Mouse (Mus musculus) urinary bladder, postnatal 36 days (tissue): ENCODE measurements around the gene Ttc38.
A peak's percentile ranks its signal among the peaks of the same experiment; 100 is the strongest.
"Not testable (repeated sequence)": the region's sequence is repeated elsewhere in the genome, so short reads cannot be mapped to it uniquely, and the experiment has no call there.

Source experiments
- DNase-seq, 2 experiments: peaks; one replicate each; pipeline ENCODE4 v3.0.0; 2022; ENCODE audit warnings: low spot score in 2 of 2, mixed read lengths in 1 of 2

Ttc38 gene

GRCm38 (mm10) chr15:85822011-85822359, 10.1 kb upstream of the Ttc38 start:
- no peak for DNase-seq

- DNase-seq, result no peak
These were observed 5.4 kb upstream of the Ttc38 start for GRCm38 (mm10) chr15:85826676-85827075.

- no peak for DNase-seq
These were observed 4.0 kb upstream of the Ttc38 start for GRCm38 (mm10) chr15:85828071-85828470.

DNA sequence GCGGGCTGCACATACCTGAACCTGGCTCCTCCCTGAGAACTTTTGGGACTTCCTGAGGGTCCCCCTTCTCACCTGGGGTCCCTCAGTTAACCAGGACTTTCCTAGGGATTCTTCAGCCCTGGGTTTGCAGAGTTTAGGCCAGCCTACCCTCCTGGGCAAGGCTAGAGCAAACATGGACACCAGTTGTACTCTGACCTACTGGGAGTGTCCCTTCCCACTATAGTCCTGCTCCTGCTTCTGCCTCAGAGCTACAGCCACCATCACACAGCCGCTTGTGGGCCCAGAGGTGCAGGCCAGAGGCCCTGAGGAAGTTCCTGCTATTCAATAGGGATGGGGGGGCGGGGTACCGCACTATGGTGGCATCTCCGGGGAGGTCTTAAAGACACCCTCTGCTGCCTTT, 2.6 kb upstream of the Ttc38 start:
- no peak for DNase-seq

DNA sequence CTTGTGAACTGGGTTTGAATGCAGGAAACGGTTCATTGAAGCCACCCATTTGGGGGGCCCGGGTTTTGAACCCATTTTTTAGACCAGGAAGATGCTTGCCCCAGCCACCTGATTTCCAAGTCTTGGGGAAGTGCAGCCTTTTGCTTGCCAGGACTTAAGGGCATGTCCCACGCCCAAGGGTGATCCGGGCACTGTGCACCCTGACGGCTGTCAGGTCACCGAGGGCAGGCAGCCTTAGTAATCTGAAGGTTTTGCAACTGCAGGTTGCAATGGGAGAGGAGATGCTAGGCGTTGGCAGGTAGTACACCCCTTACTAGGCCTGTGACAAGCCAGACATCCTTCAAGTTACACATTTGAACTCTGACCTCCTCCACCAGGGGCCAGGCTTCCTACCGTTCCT, 493 bp downstream of the Ttc38 start:
- DNase-seq, result no peak

DNA sequence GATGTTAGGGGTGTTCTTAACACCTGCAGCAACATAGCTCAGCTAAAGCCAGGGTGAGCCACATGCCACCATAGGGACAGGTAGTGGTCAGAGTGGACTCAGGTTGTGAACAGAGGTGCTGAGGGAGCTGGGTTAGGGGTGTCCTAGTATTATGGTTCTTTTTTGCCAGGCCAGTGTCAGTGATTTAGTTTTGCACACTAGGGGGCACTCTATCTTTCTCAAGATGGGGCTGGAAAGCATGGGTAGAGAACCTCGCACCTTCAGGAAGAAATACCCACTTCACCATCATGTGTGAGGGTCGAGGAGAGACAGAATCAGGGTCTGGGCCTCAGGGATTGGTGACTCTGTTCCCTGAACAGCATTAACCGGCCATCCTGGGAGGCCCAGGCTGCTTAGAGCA, 3.2 kb downstream of the Ttc38 start:
- no peak for DNase-seq

- peak; percentile 64 to 69 for DNase-seq
These were observed 4.8 kb downstream of the Ttc38 start for GRCm38 (mm10) chr15:85836887-85837286.

DNA sequence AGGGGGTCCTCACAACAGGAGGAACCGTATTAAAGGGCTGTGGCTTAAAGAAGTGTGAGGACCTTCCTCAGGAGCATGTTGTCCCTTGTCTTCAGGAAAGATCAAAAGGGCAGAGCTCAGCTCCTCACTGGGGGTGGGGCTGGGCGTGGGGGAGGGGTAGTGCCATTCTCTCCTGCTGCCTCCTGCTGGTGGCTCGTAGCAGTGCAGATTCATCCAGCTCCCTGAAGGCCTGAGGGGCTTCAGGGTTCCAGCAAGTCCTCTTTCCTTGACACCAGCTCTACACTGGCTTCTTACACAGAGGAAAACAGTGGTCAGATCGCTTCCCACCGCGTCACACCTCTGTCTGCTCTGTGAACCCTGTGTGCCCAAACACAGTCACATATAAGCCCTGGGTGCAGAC, 8.9 kb downstream of the Ttc38 start:
- DNase-seq, result no peak

- no peak for DNase-seq
These were observed 9.8 kb downstream of the Ttc38 start for GRCm38 (mm10) chr15:85841796-85842360.

- no peak for DNase-seq
These were observed 13.0 kb downstream of the Ttc38 start for GRCm38 (mm10) chr15:85845071-85845470.

- no peak for DNase-seq
These were observed 19.7 kb downstream of the Ttc38 start for GRCm38 (mm10) chr15:85851656-85852392.

DNA sequence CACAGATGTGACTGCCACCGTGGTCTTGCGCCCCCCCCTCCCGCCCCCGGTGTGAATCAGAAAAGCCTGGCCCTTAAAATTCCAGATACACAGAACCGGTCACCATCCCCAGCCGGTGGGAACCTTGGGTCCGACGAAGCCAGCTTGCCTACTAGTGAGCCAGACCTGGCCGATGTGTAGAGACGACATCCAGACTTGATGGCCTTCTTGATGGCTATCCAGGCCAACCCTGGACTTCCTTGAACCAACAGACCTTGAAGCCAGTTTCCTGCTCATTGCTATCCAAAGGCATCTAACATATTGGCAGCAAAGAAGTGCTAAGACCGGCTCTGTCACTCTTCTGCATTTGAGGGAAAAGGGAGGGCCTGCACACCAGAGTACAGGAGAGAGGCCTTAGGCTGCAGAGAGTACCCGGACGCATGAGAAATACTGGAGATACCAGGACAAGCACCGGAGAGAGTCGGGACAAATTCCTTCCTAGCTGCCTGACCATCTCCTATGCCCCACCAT, 26.9 kb downstream of the Ttc38 start:
- DNase-seq, result no peak

DNA sequence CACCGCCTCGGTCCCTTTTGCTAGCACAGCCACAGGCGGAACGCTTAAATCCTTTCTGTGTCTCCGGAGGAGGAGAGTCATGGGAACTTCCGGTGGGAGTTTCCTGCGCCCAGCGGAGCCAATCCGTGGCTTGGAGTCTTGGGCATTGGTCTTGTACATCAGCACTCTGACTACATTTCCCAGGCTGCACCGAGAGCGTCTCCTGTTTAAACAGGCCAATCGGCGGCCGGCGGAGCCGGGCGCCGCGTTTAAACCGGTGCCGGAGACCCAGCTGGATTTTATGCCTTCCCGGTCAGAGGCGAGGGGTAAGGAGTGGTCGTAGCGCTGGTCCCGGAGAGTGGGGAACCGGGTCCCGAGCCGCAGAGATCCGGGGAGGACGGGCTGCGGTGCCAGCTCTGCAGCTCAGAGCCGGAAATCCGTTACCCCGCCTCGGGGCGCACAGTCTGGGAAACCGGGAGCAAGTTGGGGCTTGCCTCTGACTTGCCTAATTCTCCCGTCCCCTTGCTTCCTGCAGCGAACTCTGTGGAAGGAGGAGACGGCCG, 27.5 kb downstream of the Ttc38 start, which contains the start of gene Gtse1:
Gtse1 (plus strand) TSS at position 256 of the 542 bp plus-strand sequence.
- peak; percentile 93 for DNase-seq

DNA sequence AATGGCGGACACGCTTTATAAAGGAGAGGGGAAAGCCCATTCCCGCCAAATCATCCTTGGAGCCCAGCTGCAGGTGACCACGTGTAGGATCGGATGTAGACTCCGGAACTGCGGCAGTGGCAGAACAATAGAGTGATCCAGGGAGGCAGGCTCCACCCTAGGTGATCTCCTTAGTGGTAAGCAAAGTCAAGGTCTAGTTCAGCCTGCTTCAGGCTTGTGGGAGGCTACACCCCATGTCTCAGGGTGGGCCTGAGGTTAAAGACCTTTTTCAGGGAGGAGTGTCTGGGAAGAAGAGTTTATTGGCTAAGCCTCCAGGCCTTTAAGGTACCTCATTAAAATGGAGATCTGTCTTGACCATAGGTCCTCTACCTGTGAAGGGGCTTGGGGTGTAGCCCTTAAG, 33.8 kb downstream of the Ttc38 start:
- DNase-seq, result not testable (repeated sequence)

GRCm38 (mm10) chr15:85867696-85868095, 35.6 kb downstream of the Ttc38 start:
- DNase-seq, result peak; percentile 58 to 64

- no peak for DNase-seq
These were observed 45.2 kb downstream of the Ttc38 start for GRCm38 (mm10) chr15:85877336-85877735.

DNA sequence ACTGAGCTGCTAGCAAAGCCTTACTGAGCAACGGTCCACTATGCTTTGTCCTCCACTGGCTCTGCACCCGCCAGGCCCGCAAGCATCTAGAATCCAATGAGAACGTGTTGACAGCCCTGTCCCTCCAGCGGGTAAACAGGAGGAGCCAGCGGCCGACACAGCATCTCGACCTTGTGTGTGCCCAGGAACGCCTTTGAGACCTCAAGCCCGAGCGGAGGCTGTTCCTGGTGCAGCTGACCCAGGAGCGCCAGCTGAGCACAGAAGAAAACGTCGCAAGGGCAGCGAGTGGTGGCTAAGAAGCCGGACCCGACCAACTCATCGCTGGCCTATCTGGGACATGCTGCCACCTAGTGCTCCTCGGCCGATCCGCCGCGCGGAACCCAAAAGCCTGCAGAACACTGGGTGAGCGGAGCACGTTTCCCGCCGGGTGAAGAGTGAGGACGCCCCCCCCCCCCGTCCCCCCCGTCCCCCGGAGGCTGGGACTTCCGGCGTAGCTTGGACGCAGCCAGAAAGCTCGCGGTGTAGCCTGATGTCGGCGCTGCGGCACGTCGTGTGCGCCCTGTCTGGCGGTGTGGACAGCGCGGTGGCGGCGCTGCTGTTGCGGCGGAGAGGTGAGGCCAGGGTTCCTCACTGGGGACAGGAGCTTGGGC, 46.9 kb downstream of the Ttc38 start, which contains the start of gene Trmu:
Trmu (plus strand) TSS at position 465 of the 650 bp plus-strand sequence.
- peak; percentile 78 to 91 for DNase-seq

DNA sequence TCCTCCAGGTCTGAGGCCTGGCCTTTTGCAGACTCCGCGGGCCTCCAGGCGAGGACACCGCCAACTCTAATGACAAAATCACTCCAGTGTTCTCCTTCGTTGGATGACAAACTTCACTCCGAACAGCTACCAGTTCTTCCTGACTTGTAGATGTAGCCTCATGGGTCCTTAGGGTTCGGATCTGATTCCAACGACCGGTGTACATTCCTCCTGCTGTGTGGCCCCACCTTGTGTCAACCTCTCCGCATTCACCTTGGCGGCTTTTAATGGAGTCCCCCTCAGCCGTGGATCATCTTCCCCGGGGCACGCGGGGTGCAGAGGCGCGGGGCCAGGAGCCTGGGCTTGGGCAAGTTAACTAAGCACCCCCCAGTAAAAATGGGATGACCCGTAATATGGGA, 47.4 kb downstream of the Ttc38 start:
- no peak for DNase-seq

GRCm38 (mm10) chr15:85885606-85886005, 53.5 kb downstream of the Ttc38 start:
- DNase-seq, result no peak

DNA sequence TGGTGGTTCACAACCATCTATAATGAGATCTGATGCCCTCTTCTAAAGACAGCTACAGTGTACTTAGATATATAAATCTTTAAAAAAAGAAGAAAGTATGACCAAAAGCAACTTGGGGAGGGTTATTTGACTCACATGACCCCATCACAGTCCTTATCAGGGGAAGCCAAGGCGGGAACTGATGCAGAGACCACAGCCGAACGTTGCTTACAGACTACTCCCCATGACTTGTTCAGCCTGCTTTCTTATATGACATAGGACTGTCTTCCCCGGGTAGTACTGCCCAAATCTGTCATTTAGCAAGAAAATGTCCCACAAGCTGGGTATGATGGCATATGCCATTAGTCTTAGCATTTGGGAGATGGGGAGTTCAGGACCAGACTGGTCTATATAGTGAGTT, 57.1 kb downstream of the Ttc38 start:
- DNase-seq, result no peak

- no peak for DNase-seq
These were observed 59.9 kb downstream of the Ttc38 start for GRCm38 (mm10) chr15:85891971-85892370.

- DNase-seq, result no peak
These were observed 60.5 kb downstream of the Ttc38 start for GRCm38 (mm10) chr15:85892498-85893118.
